Mouse (Mus musculus) G1E (cell line): ENCODE measurements around the gene Pip5k1b. TPM values are rescaled to one million over a fixed set of nuclear protein-coding genes. Genes with fewer than 3 reads are reported as not detected.

Experiments
- ATAC-seq: 2 replicates; pipeline ENCODE4 v1.8.0; 2016; ENCODE audit warnings: mild to moderate bottlenecking; ENCODE audit not compliant: insufficient number of reproducible peaks, poor library complexity, low FRiP score, severe bottlenecking; ENCODE audit errors: extremely low read depth
- DNase-seq: peaks from one replicate; pipeline ENCODE4 v3.0.0; 2012; ENCODE audit warnings: low spot score
- H3K27me3 ChIP-seq: 2 replicates; pipeline ENCODE4 v1.6.1; 2012; ENCODE audit warnings: mild to moderate bottlenecking, low read length, inconsistent platforms; ENCODE audit not compliant: insufficient read depth
- H3K36me3 ChIP-seq: replicated peaks from 2 replicates; pipeline ENCODE3; 2012; ENCODE audit warnings: mild to moderate bottlenecking, inconsistent platforms
- H3K4me1 ChIP-seq: 2 replicates; pipeline ENCODE4 v1.6.1; 2012; ENCODE audit warnings: low read depth, low read length, inconsistent platforms, mixed read lengths; ENCODE audit not compliant: insufficient read depth
- H3K4me3 ChIP-seq: 2 replicates; pipeline ENCODE4 v1.5.1; 2012; ENCODE audit warnings: low read depth, mild to moderate bottlenecking, inconsistent platforms, low read length, moderate library complexity, mixed read lengths
- H3K9me3 ChIP-seq: replicated peaks from 2 replicates; pipeline ENCODE4 v1.6.1; 2012; ENCODE audit warnings: inconsistent platforms
- CTCF ChIP-seq: IDR thresholded peaks from 2 replicates; pipeline ENCODE4 v1.5.1; 2012; ENCODE audit warnings: low read depth, low read length, inconsistent platforms, mixed read lengths
- GATA1 ChIP-seq: IDR thresholded peaks from 2 replicates; pipeline ENCODE4 v1.6.1; 2012; ENCODE audit warnings: borderline replicate concordance, low read length, inconsistent platforms, mixed read lengths
- GATA2 ChIP-seq: IDR thresholded peaks from 2 replicates; pipeline ENCODE4 v1.6.1; 2012; ENCODE audit warnings: low read depth, low read length, inconsistent platforms, borderline replicate concordance
- POLR2AphosphoS5 ChIP-seq: IDR thresholded peaks from 2 replicates; pipeline ENCODE4 v1.6.1; 2012; ENCODE audit warnings: low read depth, low read length, inconsistent platforms; ENCODE audit not compliant: insufficient replicate concordance
- TAL1 ChIP-seq: conservative IDR thresholded peaks from 2 replicates; pipeline ENCODE4 v1.6.1; 2012; ENCODE audit warnings: low read depth, low read length, inconsistent platforms, mixed read lengths
- polyA plus RNA-seq: library from polyadenylated mRNA; stranded (reverse); fragments of >175 nt; gene quantifications from 2 replicates; pipeline ENCODE4 v1.2.3, GENCODE M21; 2012
- total RNA-seq, 2 experiments: library from RNA; stranded (forward) in 1 of 2; stranded (reverse) in 1 of 2; fragments of 200-1000 nt in 1 of 2; fragments of >200 nt in 1 of 2; fragmentation: Nextera tagmentation in 1 of 2; gene quantifications; 2 replicates each; pipeline ENCODE4 v1.2.3; 2014 to 2017

Pip5k1b gene
- total and polyA plus RNA-seq, 3 experiments, result 12.7 to 66.4 (median 23.6) TPM

DNA sequence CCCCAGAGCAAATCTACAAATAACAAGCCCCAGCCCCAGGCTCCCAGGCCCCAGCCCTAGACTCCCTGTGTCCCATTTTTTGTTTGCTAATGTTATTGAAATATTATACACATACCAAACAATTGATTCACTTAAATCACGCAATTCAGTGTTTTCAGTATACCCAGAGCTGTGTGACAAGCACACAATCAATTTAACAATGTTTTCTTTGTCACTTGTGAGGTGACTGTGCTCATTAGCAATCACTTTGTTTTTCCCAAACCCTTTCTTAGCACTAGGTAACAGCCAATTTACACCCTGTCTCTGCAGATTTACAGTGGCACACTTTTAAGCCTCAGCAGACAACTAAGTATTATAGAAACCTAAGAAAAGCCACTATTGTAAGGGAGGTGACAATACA lies 228.7 kb downstream of the Pip5k1b start:
- no peak for ATAC-seq
- Histone ChIP-seq H3K4me1 (peaks cover 26% of the 10 kb centered on the region), H3K4me3 (no peak overlapping the region), H3K27me3 (no peaks in the 10 kb centered on the region), H3K36me3 (peaks cover 79% of the 10 kb centered on the region), H3K9me3 (no peaks in the 10 kb centered on the region)
- no peak for DNase-seq
- TF ChIP-seq GATA1 (no peak), CTCF (no peak), GATA2 (no peak), TAL1 (no peak), POLR2AphosphoS5 (no peak)

DNA sequence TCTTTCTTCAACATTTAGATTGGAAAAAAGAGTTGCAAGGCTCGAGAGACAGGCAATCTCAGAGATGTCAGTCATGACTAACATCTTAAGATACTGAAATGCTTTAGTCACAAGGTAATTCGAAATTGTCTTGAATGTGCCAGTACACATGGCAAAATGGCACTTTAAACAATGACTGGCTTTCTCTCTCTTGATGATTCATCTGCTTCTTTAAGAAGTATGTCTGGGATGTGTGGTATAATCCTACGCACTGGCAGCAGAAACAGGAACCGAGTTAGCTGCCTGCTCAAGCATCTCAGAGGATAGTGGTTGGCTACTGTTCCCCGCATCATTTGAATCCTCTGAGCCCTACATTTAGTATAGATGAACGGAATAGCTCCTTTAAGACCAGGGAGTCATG lies 230.0 kb downstream of the Pip5k1b start:
- ATAC-seq, result no peak
- Histone ChIP-seq H3K4me1 (peaks cover 13% of the 10 kb centered on the region), H3K27me3 (no peaks in the 10 kb centered on the region), H3K36me3 (peaks cover 80% of the 10 kb centered on the region), H3K4me3 (no peak overlapping the region), H3K9me3 (no peaks in the 10 kb centered on the region)
- no peak for DNase-seq
- TF ChIP-seq GATA2 (no peak), TAL1 (no peak), CTCF (no peak), POLR2AphosphoS5 (no peak), GATA1 (no peak)

GRCm38 (mm10) chr19:24323841-24324613 lies 231.6 kb downstream of the Pip5k1b start:
- no peak for DNase-seq
- Histone ChIP-seq H3K4me1 (peaks cover 8% of the 10 kb centered on the region), H3K36me3 (peaks cover 74% of the 10 kb centered on the region), H3K4me3 (no peak overlapping the region), H3K27me3 (no peaks in the 10 kb centered on the region), H3K9me3 (no peaks in the 10 kb centered on the region)
- no peak for TF ChIP-seq GATA2
- TF ChIP-seq TAL1, result no peak
- no peak for TF ChIP-seq GATA1
- no peak for TF ChIP-seq CTCF
- no peak for TF ChIP-seq POLR2AphosphoS5
- ATAC-seq, result no peak

GRCm38 (mm10) chr19:24321900-24322311 lies 233.8 kb downstream of the Pip5k1b start:
- no peaks in the 10 kb centered on the region for H3K9me3 ChIP-seq
- ATAC-seq (no peak), DNase-seq (no peak)
- TF ChIP-seq GATA2 (no peak), POLR2AphosphoS5 (no peak), GATA1 (no peak), TAL1 (no peak), CTCF (no peak)
- H3K4me3 ChIP-seq, result no peak overlapping the region
- no peaks in the 10 kb centered on the region for H3K27me3 ChIP-seq
- H3K36me3 ChIP-seq, result peaks cover 79% of the 10 kb centered on the region
- H3K4me1 ChIP-seq, result no peaks in the 10 kb centered on the region

GRCm38 (mm10) chr19:24321211-24321899 lies 234.3 kb downstream of the Pip5k1b start:
- Histone ChIP-seq H3K4me1 (no peaks in the 10 kb centered on the region), H3K4me3 (no peak overlapping the region), H3K36me3 (peaks cover 78% of the 10 kb centered on the region), H3K27me3 (no peaks in the 10 kb centered on the region), H3K9me3 (no peaks in the 10 kb centered on the region)
- no peak for TF ChIP-seq POLR2AphosphoS5
- no peak for TF ChIP-seq GATA1
- TF ChIP-seq GATA2, result no peak
- no peak for TF ChIP-seq TAL1
- no peak for TF ChIP-seq CTCF
- DNase-seq (no peak), ATAC-seq (no peak)

- H3K4me3 ChIP-seq, result no peak overlapping the region
- no peak for TF ChIP-seq GATA1
- TF ChIP-seq TAL1, result no peak
- no peak for TF ChIP-seq CTCF
- no peak for TF ChIP-seq POLR2AphosphoS5
- TF ChIP-seq GATA2, result no peak
Observed at GRCm38 (mm10) chr19:24318172-24318571, 237.5 kb downstream of the Pip5k1b start.

More at GRCm38 (mm10) chr19:24318172-24318571, 237.5 kb downstream of the Pip5k1b start:
- peaks cover 6% of the 10 kb centered on the region for H3K4me1 ChIP-seq
- no peak for DNase-seq
- H3K9me3 ChIP-seq, result no peaks in the 10 kb centered on the region
- H3K27me3 ChIP-seq, result no peaks in the 10 kb centered on the region
- H3K36me3 ChIP-seq, result peaks cover 69% of the 10 kb centered on the region
- no peak for ATAC-seq
